Mouse (Mus musculus): ENCODE data around the gene Cdsn.

- TF ChIP-seq GATA1 (IDR thresholded peaks at IDR 0.05; ENCODE audit: borderline replicate concordance, low read length), result no peak
- no peak for TF ChIP-seq FLI1 (IDR thresholded peaks at IDR 0.05; ENCODE audit: low read length)
These were observed 35.4 kb downstream of the Cdsn start for GRCm38 (mm10) chr17:35587291-35587690.
